Mouse (Mus musculus): Measurements from ENCODE around the gene Wdr1. TPM values are rescaled to one million over a fixed set of nuclear protein-coding genes. Genes with fewer than 3 reads are reported as not detected.
"Not testable (repeated sequence)": the region's sequence is repeated elsewhere in the genome, so short reads cannot be mapped to it uniquely, and the experiment has no call there.

The Wdr1 gene
- total RNA-seq, 2 experiments from 2014 or later: 200 to 210 TPM

DNA sequence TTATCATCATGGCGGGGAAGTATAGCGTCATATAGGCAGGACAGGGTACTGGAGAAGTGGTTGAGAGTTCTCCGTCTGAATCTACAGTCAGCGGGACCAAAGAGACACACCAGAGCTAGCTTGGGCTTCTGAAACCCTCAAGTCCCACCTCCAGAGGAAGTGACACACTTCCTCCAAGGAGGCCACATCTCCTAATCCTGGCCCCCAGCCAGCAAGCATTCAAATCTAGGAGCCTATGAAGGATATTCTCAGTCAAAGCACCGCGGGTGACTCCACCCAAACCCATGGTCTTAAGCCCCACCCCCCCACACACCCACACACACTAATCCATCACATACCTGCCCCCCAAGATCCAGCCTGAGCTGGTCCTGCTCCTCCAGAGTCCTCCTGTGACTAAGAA is 69.1 kb downstream of the Wdr1 start:
- no peak for DNase-seq

DNA sequence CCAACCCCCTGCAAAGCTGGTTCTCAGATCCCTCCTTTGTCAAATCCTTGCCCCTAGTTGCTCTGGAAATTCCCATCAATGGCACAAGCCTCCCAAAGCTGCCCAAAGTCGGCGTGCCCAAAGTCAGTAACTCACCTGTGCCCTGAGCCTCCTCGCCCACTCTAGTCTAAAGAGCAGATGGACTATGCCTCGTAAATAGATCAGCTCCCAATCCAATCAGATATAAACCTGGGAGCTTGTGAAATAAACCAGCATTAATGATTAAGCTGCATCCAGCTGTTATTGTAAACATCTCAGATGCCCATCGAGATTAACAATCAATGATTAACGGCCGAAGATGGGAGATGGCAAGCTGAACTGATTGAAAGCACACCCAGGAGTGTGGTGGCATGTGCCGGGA is 71.3 kb downstream of the Wdr1 start:
- no peak for DNase-seq

DNA sequence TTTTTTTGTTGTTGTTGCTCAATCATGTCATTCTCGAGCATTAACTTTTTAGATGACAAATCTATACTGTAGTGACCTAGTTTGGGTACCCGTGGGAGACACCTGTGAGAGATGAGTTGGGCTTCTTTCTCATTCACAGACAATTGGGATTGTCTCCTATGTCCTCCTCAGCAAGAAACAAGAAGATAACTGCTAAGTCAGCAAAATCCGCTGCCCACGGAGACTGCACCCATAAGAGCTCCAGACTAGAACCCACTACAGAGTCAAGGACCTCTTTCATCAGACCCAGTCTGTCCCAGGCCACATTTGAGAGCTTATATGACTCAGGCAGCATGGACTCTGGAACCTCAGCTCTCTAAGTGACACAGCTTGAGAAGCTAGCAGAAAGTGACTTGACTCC is 73.3 kb downstream of the Wdr1 start:
- DNase-seq: no peak

DNA sequence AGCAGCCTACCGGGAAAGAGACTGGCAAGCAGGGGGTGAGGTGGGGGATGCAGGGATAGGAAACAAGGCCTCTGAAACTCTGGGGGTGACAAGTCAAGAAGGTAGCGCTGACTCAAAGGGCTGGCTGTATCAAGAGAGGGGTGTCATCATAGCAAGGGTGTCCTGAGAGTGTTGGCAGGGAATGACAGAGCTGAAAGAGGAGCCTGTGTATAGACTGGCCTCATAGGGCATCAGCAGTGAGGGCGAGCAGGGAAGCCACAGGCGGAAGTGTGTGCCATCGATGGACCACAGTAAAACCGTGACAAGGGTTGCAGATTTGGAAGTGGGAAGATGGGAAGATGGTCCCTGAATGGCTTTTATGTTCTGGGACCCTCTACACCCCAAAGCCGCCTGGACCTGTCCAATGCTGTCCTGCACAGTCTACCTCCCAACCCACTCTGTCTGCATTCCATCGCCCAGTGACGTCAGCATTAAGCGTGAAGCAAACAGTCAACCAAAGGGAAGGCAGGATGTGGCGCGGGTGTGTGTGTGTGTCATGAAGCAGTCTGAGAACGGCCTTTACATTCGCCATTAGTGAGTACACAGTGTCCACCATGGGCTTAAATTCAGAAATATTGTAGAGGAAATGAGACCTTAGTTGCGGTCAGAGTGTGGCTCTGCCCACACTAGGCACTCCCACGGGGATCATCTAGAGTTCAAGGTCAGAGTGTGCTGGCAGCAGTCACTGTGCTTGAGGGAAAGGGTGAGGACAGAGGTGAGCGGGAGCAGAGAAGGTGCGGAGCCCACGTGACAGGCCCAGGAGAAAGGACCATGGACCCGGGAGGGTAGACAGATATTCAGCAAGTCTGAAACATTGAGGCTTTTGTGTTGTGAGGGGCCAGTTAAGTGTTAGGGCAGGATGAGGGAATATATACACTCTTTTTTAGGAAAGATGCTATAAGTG is 74.1 kb downstream of the Wdr1 start:
- no peak for DNase-seq

DNA sequence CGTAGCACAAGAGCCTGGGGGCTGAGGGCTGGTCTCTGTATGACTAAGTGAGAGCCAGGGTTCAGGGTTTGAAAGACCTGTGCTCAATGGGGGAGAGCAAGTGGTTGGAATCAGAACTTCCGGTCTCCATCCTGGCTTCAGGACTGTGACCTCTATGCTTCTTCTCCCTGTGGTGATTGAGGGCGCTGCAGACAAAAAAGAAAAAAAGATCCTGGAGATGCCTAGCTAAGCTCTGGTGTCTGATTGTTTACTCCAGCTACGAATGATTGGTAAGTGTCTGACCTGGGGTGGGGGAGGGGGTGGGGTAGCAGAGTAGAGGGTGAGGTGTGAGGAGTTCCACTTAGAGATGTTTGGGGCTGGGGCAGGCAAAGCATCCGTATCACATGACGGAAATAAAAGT is 75.0 kb downstream of the Wdr1 start:
- DNase-seq: no peak

DNA sequence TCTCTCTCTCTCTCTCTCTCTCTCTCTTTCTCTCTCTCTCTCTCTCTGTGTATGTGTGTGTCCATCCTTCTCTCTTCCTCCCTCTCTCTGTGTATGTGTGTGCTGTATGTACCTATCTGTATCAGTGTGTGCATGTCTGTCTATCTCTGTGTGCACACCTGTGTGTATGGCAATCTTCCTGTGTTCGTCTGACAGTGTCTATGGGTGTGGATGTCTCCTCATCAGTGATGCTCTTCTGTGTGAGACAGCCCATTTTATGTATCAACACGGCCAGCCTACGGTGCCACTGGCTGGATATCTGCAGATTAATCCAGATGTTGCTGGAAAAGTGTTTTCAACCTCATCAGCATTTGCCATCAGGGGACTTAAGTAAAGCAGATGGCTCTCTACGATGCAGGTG is 75.8 kb downstream of the Wdr1 start:
- DNase-seq: no peak

DNA sequence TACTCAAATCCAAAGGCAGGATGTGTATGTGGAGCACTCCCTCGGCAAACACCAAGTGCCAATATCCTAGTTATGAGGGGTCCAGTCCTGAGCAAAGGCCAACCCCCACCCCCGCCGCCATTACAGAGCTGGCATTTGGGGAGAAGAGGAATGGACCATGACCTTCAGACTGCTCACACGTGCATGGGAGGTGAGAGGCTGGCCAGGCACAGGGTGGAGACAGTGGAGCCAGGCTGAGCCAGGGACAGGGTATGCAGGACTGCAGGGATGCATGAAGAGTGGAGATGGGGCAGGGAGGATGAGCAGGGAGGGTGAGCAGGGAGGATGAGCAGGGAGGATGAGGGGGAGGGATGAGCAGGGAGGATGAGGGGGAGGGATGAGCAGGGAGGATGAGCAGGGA is 77.1 kb downstream of the Wdr1 start:
- DNase-seq: no peak

DNA sequence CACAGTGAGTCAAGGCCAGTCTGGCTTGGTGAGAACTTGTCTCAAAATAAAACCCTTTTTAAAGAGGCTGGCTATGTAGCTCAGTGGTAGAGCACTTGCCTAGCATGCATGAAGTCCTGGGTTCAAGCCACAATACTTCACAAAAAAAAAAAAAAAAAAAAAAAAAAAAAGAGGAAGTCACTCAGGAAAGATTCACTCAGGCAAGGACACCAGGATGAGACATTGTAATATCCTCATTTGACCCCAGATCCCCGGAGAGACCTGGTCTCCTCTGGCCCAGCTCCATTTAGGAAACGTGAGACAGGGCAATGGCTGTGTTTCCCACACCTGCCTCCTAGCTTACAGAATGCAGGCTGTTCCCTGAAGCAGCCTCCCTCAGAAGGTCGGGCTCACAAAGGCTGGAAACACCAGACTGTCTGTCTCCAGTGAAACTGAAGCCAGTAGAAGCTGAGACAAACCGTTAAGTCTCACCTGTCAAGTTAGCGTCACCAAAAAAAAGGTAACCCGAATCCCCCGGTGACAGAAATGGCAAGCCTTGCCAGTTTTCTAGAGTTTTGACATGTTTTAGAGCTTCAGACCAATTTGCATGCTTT is 79.4 kb downstream of the Wdr1 start:
- no peak for DNase-seq

DNA sequence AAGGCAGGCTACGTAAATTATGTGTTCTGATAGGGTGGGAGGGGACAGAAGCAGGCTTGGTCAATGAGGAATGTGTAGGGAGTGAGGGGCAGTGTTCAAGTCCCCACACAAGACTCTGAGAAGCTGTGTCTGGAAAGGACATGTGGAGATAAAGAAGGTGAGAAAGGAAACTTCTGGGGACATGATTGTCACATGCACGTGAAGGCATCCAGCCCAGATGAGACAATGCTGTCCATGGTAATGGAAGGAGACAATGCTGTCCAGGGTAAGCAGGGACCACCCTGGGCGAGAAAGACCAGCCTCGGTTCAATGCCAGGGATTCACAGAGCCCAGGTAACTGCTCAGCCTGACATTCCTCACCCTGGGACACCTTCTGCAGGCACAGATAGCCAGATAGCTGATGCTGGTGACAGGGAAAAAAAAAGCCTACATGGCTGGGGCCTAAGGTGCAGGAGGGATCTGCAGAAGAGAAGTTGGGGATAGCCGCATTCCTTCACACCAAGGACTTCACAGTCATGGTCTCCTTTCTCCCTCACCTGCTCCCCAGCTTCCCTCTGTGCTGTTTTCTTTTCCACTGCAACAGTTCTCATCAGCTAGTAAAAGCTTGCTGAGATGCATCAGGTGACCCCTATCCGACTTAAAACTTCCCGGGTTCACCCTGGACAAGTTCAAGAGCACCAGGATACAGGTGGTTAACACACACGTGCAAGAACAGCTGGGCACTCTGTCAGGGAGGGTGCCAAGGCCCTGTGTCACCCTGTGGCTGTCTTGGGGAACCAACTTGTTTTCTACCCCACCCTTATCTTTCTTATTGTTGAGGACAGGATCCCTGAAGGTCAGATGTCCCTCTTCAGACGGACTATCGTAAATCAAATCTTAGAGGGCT is 82.0 kb downstream of the Wdr1 start:
- DNase-seq: no peak

DNA sequence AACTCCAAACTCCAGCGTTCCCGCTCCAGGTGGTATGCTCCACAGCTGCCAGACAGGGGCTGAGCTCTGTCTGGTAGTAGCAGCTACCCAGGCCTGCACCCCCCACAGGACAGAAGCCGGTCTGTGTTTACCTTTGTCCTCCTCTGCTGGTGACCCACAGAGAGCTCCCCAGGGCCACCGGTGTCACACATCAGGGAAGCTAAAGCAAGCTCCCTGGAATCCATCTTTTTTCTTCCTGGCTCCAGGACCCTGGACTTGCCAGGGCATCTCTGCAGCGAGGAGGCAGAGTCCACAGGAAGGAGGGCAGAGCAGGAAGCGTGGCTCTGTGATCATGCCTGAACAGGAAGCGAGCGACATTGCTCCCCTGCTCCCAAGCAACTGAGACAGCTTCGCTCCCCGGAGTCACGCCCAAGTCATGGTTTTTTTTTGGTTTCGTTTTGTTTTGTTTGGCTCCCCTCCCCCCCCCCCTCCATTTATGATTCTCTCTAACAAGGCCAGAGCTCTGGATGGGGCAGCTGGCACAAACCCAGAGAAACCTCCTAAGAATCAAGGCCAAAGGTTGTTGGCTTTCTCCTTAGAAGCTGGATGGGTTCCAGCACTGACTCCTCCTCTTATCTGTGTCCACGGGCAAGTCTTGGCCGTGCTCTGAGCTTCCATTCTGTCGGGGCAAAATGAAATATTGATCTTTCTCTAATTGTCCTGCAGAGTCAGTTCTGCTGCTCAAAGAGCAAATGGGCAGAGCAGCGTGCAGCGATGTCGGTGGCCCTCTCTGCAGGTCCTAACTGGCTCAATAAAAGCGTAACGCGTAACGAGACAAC is 82.9 kb downstream of the Wdr1 start:
- no peak for DNase-seq

DNA sequence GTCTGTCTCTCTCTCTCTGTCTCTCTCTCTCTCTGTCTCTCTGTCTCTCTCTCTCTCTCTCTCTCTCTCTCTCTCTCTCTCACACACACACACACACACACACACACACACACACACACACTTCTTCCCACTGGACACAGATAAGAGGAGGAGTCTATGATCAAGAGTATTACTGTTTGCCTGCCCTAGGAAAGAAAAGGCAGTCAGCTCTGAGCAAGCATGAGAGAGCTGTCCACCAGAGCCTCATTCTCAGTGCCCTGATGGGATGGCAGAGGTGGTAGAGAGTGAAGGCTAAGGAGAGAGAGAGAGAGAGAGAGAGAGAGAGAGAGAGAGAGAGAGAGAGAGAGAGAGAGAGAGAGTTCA is 83.5 kb downstream of the Wdr1 start:
- not testable (repeated sequence) for DNase-seq

DNA sequence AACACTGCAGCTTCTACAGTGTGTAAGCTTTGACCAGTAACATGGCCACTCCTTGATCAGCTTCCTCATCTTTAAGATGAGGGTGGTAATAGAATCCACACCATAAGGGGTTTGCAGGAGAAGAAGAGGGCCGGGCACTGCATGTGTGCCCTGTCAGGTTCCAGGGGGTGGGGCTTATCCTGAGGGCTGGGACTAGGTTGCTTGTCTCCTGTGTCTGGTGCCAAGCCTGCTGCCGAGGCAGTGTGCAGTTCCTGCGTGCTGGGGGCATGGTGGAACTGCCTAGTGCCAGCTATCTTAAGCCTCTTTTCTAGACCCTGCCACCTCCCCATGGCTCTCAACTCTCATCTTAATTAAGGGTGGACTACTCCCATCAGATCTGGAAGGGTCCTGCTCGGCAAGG is 84.0 kb downstream of the Wdr1 start:
- no peak for DNase-seq

DNA sequence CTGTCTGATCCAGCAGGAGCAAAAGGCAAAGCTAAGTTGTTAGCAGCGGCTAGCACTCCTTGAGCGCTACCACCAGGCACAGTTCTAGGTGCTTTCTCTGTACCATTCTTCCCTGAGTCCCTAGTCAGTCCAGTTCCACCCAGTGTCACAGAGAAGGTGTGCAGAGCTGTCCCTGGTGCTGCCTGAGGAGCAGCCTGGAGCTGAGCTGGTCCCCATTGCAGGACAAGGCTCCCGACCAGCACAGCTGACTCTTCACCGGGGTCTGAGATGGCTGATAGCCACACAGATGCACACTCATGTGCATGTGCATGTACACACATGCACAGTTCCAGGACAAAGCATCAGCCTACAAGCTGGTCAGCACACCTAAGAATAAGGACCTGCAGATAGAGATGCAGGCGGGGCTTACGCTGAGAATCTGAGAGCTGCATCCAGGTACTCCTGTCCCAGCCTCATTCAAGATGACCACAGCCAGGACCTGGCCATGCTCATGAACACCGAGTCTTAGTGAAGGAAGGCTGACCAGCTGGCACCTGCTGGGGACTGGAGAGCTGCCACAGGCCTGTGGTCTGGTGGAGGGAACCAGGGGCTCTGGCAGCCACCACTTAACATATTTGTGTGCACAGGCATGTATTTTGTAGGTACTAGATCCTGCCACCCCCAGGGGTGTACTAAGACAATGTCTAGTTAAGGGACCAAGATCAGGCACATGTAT is 85.1 kb downstream of the Wdr1 start:
- no peak for DNase-seq

DNA sequence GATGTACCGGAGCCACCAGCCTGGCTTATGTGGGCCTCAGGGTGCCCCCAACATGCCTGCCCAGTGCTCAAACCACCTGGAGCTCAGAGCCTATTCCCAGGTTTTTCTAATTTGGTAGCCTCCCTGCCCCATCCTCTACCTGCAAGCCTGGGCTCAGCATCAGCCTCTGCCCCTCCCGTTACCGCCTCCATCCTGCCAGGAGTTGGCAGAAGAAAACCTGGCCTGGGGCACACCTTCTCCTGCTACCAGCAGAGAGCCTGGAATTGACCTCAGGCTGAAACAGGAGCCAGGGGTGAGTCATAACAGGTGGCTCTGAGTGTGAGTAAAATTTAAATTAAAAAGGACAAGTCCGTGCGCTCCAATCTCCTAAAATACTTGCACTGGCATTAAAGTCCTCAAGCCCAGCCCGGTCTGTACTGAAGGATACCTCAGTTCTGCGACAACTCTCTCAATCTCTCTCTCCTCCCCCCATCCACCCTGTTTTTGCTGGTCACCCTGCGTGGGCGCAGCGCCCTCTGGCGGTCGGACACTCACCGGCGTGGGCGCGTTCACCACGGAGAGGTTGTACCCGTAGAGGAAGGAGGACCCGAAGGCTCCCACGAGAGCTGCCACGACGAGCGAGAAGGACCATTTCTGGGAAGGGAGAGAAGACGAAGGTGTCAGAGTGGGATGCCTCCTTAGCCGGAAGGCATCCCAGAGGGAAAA is 86.0 kb downstream of the Wdr1 start:
- peak; percentile 60 to 65 for DNase-seq

Other genes with a start within 250 kb of the Wdr1 start
- 10 to 100 TPM; 14.1 to 16.5 TPM for gene Drd5, start 243.9 kb downstream of the Wdr1 start, total RNA-seq (2021)
- 1 to 10 TPM; 2.7 to 3.8 TPM for gene Slc2a9, start 60.1 kb downstream of the Wdr1 start, total RNA-seq (2021)
- gene Zfp518b, start 121.6 kb upstream of the Wdr1 start, total RNA-seq (2021): 10 to 100 TPM; 14.3 to 19.7 TPM

Data from layer of hippocampus, postnatal 36 days (tissue).